Mouse (Mus musculus) granulocyte monocyte progenitor cell, adult 5-6 weeks (primary cell): ENCODE measurements at regions not wholly inside any gene's neighbourhood (a gene's known extent, or its start where the extent isn't known, plus 50 kb on each side); places are given as distances from the start of the nearest gene placed in this dataset.

ENCODE experiments used
- ATAC-seq: replicated peaks from 2 replicates; pipeline ENCODE4 v1.8.0; 2016; ENCODE audit warnings: mild to moderate bottlenecking, moderate TSS enrichment, inconsistent platforms; ENCODE audit not compliant: poor library complexity, severe bottlenecking

DNA sequence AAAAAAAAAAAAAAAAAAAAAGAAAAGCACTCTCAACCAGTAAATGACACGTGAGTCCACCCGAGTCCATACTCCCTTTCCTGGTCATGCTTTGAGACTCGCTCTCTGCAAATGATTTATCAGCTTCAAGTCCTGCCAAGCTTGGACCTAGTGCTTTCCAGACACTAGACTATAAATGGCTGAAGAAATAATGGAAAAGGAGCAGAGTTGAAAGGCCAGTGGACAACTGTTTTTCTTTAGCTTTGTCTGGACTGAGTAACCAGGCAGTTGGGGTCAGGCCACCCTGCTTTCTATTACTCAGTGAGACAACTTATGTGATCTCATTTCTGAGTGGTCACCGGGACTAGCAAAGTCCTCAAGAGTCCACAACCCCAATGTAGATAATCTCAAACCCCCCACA is 112.9 kb downstream of the Kcns3 start:
- ATAC-seq: no peak

DNA sequence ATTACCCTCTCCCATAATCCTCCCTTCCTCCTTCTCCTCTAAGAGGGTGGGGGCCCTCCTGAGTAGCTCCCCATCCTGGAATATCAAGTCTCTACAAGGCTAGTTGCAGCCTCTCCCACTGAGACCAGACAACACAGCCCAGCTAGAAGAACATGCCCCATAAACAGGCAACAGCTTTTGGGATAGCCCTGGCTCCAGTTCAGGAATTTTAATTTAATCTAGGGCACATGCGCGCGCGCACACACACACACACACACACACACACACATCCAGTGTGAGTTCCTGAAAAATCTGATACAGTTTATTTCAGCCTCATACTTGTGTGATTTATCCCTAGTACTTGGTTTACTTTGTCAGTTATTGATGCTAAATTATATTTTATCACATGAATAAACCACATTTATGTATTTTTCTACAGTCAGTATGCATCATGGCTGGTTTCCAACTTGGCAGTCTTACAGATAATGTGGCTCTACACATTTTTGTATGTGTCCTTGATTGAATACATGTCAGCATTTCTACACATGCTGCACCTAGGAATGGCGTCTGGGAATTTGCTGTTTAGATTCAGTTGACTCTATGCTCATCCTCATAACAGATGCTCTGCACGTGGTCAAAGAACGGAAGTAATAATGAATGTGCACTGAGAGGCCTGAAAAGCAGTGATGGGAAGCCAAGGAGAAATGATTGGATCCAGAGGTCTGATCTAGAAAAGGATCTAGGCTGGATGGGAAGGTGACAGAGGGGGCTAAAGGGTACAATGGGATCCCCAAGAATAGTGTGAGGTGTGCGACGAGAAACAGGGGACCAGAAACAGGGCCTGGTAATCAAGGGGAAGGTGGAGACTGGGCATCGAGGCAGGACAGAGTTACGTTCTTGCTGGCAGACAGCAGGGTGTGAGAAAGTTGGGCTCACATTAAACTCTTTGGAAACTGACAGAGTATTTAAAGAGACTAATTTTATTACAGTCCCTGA is 130.0 kb downstream of the Kcns3 start:
- ATAC-seq: no peak

DNA sequence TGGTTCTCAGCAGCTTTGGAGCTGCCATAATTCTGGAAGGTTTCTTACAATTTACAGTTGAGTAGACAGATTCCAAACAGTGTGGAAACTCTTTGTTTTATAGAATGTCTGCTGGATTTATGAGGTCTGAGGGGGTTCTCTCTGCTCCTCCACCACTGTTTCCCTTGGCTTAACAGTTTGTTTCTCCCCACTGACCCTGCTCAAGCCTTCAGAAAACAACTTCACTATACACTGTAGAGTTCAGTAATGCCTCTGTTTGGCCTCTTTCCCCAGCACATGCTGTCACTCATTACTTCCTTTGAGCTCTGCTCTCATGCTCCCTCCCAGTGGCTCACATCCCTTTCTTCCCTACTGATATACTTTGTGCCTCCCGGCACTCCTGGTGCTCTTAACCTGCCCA is 139.7 kb downstream of the Kcns3 start:
- ATAC-seq: no peak

DNA sequence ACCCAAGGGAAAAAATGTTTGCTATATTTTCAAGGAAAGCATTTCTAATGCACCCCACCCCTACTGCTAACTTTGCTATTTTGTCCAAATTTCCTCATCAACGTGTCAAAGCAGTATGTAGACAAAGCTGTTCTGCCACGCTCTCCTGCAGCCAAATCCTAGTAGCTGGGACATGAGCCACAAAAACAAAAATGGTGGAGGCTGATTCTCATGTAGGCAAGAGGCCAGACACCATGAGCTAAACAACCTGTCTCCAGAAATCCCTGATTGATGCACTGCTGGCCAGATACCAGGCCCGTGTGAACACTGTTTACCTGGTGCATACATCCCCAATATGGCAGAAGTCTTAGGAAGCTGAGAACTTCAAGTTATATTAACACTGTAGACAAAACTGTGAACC is 166.6 kb downstream of the Kcns3 start:
- ATAC-seq: no peak

DNA sequence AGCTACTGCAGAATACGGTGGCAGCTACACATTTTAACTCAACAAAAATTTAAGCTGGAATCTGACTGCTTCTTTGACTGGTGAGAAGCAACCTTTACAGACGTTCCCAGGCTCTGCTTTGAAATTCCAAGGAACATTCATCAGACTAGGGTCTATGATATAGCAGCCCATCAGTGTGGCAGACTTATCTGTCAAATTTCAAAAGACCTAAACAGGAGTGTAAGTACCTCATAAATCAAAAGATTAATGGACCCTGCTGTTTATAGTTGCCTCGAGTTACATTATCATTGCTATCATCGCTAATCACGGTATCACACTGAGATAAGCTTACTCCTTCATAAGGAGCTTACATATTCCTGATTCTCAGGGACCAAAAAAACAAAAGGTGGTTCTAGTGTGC is 201.7 kb downstream of the Kcns3 start:
- ATAC-seq: no peak

- no peak for ATAC-seq
Observed at GRCm38 (mm10) chr12:10941064-10941463, 209.8 kb downstream of the Kcns3 start.

DNA sequence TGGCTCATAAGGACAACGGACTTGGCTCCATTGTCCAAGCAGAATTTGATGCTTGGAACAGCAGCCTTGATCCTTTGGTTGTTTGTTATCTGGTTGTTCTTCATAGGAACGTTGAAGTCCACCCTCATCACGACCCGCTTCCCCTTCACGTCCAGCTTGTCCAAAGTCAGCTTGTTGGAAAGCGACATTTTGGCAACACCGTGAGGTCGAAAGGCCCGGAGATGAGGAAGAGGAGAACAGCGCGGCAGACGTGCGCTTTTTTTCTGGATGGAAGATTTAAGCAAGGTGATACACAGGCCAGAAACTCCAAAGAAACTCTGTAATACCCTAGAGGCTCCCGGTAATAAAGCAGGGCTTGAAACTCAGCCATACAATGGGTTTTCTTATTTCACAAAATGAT is 250.8 kb downstream of the Kcns3 start:
- ATAC-seq: peak; percentile 73

DNA sequence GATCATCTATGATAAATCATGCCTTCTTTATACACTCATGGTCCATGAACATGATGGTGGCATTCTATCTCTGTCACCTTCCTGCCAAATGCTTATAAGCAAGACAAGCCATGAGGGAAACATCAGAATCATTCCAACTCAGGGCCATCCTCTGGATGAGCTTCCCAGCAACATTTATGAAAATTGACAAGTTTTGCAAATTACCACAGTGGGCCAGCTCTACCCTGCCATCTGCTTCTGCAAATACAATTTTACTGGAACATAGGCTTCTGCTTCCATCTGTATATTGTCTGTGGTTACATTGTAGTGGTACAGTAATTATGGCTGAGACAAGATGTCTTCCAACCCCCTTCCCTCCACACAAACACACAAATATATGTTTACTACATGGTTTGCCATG is 272.1 kb downstream of the Kcns3 start:
- ATAC-seq: no peak

DNA sequence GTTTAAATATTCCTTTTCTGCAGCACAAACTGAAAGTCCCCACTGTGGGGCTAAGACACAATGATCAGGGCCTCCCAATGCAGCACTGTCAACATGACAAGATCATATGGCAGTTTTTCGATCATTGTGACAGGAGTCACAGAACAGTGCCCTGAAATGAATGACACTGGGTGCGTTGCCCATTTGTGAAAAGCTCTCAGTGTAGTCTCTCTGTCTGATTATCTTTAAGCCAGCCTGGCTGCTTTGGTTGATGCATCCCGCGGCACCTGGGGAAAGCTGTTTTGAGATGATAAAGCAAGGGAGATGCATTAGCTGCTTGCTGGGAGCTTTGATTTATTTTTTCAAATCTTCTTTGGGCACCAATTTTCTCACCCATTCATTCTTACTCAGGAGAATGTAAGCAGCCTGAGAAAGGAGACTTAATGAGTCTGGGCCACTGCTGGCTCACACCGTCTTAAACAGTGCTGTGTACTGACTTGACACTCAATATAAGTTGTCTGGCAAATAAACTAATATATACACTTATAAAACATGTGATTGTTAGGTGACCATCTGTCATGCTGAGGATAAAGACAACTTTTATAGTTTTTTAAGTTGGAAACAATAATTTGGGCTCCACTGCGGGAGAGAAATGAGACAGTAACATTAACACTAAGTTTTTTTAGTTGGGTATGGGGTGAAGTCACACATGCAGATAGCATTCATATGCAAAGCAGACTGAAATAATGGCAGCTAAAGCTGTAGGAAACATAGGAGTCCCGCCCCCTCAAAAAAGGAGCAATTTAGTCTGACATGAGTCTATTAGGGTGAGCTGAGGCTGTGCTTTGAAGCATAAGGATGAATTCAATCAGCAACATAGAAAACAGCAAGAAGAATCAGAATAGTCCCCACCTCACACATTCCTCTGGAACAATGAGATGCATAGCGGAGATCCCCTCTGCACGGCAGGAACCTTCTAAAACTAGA is 276.0 kb downstream of the Kcns3 start:
- ATAC-seq: no peak

DNA sequence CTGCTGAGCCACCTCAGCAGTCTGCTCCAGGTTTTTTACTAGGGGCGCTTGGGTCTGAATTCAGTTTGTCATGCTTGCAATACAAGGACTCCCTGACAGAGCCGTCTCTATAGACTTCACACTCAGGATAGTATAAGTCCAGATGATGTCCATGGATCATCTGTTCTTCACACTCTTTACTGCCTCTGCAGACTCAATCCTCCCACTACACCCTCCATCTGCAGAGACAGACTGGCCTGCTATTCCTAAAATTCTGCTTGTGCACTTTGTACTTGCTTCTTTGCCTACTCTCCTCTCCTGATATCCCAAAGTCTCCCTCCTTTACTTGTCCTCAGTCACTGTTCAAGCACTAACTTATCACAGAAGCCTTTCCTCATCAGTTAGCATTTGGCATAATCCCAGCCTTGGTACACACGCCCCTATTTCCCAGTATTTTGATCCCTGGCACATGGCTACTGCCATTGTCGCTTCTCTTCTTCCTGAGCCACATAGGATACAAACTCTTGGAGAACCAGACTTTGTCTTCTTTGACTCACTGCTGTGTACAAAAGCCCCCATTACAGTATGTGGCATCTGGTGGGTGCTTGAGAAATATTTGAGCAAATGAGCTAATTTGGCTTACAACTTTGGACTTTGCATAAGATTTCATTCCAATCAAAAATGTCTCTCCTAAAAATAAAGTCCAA is 277.0 kb downstream of the Kcns3 start:
- no peak for ATAC-seq

DNA sequence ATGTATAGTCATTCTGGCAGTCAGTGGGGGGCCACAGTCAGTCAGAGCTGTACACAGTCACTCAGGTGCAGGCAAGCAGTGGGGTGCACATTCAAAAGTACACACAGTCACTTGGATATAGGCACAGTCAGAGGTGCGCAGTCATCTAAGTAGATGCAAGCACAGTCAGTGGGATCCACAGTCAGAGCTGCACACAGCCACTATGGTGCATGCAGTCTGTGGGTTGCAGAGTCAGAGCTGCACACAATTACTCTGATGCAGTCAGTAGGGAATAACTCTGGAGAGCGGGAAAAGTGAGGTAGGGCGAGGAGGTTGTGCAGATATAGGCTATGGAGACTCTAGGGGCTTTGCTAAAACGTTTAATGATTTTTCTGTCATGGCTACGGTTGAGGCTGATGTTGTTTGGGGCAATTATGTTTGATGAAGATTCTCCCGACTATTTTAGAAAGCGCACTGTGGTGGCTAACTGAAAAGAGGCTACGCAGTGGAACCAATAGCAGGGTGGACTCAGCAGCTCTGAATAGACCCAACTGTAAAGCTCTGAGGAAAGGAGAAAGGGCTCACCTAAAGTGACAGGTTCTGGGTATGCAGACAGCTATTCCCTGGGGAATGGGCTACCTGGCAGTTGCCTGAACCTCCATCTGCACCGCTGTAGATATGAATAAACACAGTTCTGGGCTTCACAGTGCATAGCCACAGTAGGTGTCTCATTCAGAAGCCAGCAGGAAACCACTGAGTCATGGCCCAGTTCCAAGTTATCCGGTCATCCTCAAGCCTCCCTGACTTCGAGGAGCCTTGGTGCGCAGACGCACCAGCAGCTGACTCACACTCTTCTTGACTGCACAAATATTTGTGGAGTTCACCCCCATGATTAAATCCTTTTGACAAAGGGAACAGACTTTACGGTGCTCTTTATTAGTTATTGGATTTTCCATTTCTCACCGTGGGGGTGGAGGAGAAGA is 282.9 kb downstream of the Kcns3 start:
- no peak for ATAC-seq

DNA sequence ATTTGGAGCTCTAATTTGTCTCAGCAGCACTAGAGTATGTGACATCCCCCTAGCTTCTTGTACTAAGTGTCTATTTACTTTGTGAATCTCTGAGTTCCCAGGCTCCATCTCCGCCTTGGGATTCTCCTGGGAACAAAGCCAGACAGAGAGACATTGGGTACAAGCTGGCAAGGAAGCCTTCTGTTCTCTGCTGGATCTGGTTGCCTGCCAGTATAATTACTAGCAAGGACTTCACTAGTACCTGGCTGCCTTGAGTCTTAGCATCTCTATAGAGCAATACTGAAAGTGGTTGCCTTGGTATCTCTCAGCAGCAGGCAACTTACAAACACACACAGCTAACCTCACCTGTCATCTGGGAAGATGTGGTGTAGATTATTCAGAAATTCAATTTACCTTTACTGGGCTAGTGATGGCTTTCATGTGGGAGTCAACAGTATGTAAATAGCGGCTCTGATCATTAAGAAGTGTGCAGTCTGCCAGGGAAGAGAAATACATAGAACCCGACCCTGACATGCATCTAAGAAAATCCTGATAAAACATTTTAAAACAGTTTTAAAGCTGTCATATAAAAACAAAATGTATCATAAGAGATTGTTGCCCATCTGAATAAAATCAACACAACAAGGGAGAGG is 283.8 kb downstream of the Kcns3 start:
- no peak for ATAC-seq

GRCm38 (mm10) chr12:10865294-10865693 is 285.6 kb downstream of the Kcns3 start:
- no peak for ATAC-seq

- ATAC-seq: no peak
Observed at GRCm38 (mm10) chr12:10820335-10820734, 330.5 kb downstream of the Kcns3 start.

DNA sequence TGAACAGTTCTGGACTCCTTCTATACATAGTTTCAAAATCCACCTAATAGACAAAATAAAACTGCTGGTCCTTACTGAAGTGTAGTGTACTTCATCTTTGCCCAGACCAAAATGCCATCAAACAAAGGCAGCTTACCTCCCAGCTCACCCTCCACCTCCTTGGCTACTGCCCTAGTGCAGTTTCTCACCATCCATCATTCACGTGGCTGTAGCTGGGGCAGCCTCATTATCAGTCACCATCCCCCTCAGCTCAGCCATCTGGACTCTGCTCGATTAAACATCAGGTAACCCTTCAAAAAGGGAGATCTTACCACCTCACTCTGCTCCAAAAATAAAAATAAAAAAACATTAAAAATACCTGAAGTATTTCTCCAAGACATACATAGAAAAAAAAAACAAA is 332.8 kb downstream of the Kcns3 start:
- no peak for ATAC-seq

DNA sequence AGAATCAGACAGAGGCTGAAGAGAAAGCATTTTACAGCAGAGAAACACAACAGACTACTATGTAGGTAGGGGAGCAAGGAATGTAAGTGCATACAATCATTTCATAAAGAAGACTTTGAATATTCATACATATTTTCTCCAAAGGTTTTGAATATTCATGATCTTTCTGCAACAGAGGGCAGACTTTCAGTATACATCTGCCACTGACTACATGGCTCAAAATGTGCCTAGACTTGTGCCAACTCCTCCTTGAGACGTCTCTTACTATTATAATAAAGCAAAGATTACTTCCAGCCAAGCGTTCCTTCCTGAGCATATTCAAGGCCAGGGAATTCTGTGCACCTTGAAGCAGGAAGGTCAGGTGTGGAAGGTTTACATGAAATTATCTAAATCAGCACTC is 333.3 kb downstream of the Kcns3 start:
- no peak for ATAC-seq

- no peak for ATAC-seq
Observed at GRCm38 (mm10) chr12:10810597-10810996, 340.3 kb downstream of the Kcns3 start.

GRCm38 (mm10) chr12:10804491-10804890 is 346.4 kb downstream of the Kcns3 start:
- no peak for ATAC-seq
